In genomic region chr11:5846639-5847345, GRCm38 (mm10) we compare ENCODE assay signal across 11 mouse cellular contexts. TPM values are rescaled to one million over a fixed set of nuclear protein-coding genes. Genes with fewer than 3 reads are reported as not detected.
DNase-seq lines count a peak whose midpoint lies in the region; ATAC-seq and TF ChIP-seq lines count a peak whose summit lies in the region.
"Had no signal": no experiment of that assay in that cellular context is flagged by ENCODE, and none has a peak within 500 bp of the region (broad histone marks: within the 10 kb centered on the region; RNA-seq: fewer than 3 reads in every experiment).

No protein-coding gene starts in this region.

- no peaks in the 10 kb centered on the region for H3K4me1 ChIP-seq in midbrain, embryonic 11.5 days (ENCODE audit: control insufficient read depth, insufficient read depth, low read length)
- H3K4me1 ChIP-seq in midbrain, embryonic 10.5 days = no peaks in the 10 kb centered on the region
- H3K4me1 ChIP-seq in small intestine, adult 2 months (ENCODE audit: control insufficient read depth, insufficient read depth, insufficient read length, low read length) = peaks cover 5% of the 10 kb centered on the region; the same call in 1 of the 2 replicates
- H3K4me1 ChIP-seq in forebrain, embryonic 13.5 days = peaks cover 14% of the 10 kb centered on the region
- no peaks in the 10 kb centered on the region for H3K4me1 ChIP-seq in hindbrain, embryonic 14.5 days (replicated peaks; ENCODE audit: control insufficient read depth, insufficient read depth, low read length)

- H3K4me2 ChIP-seq in midbrain, embryonic 11.5 days = no peak overlapping the region
- no peak overlapping the region for H3K4me2 ChIP-seq in forebrain, embryonic 13.5 days
- H3K4me2 ChIP-seq in hindbrain, embryonic 14.5 days (replicated peaks) = no peak overlapping the region
- H3K4me2 ChIP-seq: forebrain, embryonic 12.5 days; limb, embryonic 12.5 days had no signal

- peak; percentile 54 for DNase-seq in midbrain, embryonic 11.5 days (ENCODE audit: low spot score, missing footprints)
- DNase-seq in midbrain, embryonic 10.5 days (ENCODE audit: low spot score) = no peak
- peak; percentile 76 to 79 for DNase-seq in heart, adult 9 months (ENCODE audit: low spot score in 2 of 2)
- peak; percentile 94 for DNase-seq in kidney, adult 9 months
- DNase-seq in hindbrain, embryonic 14.5 days (ENCODE audit: low spot score) = no peak
- DNase-seq: cerebellum, adult 11 months had no signal

- H3K9me3 ChIP-seq in midbrain, embryonic 11.5 days (ENCODE audit: control insufficient read depth, low read length) = no peaks in the 10 kb centered on the region
- peaks cover 8% of the 10 kb centered on the region; the same call in 1 of the 2 replicates for H3K9me3 ChIP-seq in midbrain, embryonic 10.5 days (replicated peaks)
- H3K9me3 ChIP-seq in forebrain, embryonic 13.5 days (replicated peaks) = no peaks in the 10 kb centered on the region
- H3K9me3 ChIP-seq in hindbrain, embryonic 14.5 days (ENCODE audit: control insufficient read depth, low read length) = no peaks in the 10 kb centered on the region
- H3K9me3 ChIP-seq: forebrain, embryonic 12.5 days; limb, embryonic 12.5 days had no signal

- H3K4me3 ChIP-seq in midbrain, embryonic 11.5 days (ENCODE audit: low read depth, low read length) = no peak overlapping the region
- H3K4me3 ChIP-seq in midbrain, embryonic 10.5 days = no peak overlapping the region
- H3K4me3 ChIP-seq in small intestine, adult 2 months (ENCODE audit: low read depth, low read length) = no peak overlapping the region
- H3K4me3 ChIP-seq in forebrain, embryonic 13.5 days = no peak overlapping the region
- H3K4me3 ChIP-seq in hindbrain, embryonic 14.5 days (replicated peaks; ENCODE audit: low read length) = no peak overlapping the region
- H3K4me3 ChIP-seq: forebrain, embryonic 12.5 days; limb, embryonic 12.5 days had no signal

- H3K9ac ChIP-seq in midbrain, embryonic 11.5 days (ENCODE audit: low read length) = no peak overlapping the region
- H3K9ac ChIP-seq in forebrain, embryonic 13.5 days = no peak overlapping the region
- no peak overlapping the region for H3K9ac ChIP-seq in hindbrain, embryonic 14.5 days
- H3K9ac ChIP-seq: forebrain, embryonic 12.5 days; limb, embryonic 12.5 days had no signal

- TF ChIP-seq POLR2A in small intestine, adult 2 months (IDR thresholded peaks at IDR 0.05; ENCODE audit: low read depth, low read length) = no peak

- ATAC-seq in midbrain, embryonic 11.5 days (ENCODE audit: low FRiP score) = no peak
- ATAC-seq in forebrain, embryonic 13.5 days = no peak
- ATAC-seq in megakaryocyte-erythroid progenitor cell, adult 5-6 weeks (replicated peaks; ENCODE audit: low FRiP score, low TSS enrichment, poor library complexity, severe bottlenecking) = no peak
- no peak for ATAC-seq in hindbrain, embryonic 14.5 days (ENCODE audit: low FRiP score)

- H3K27me3 ChIP-seq in midbrain, embryonic 11.5 days (ENCODE audit: control insufficient read depth, insufficient read depth, low read length) = no peaks in the 10 kb centered on the region
- no peaks in the 10 kb centered on the region for H3K27me3 ChIP-seq in midbrain, embryonic 10.5 days (ENCODE audit: low read depth, poor library complexity, severe bottlenecking)
- no peaks in the 10 kb centered on the region for H3K27me3 ChIP-seq in small intestine, adult 2 months (ENCODE audit: control insufficient read depth, insufficient read depth, low read length)
- H3K27me3 ChIP-seq in forebrain, embryonic 13.5 days = no peaks in the 10 kb centered on the region
- no peaks in the 10 kb centered on the region for H3K27me3 ChIP-seq in hindbrain, embryonic 14.5 days (ENCODE audit: control insufficient read depth, insufficient read depth, low read length)
- H3K27me3 ChIP-seq: forebrain, embryonic 12.5 days; limb, embryonic 12.5 days had no signal

- H3K36me3 ChIP-seq in midbrain, embryonic 11.5 days (ENCODE audit: control insufficient read depth, insufficient read depth, low read length) = no peaks in the 10 kb centered on the region
- H3K36me3 ChIP-seq in midbrain, embryonic 10.5 days = no peaks in the 10 kb centered on the region
- no peaks in the 10 kb centered on the region for H3K36me3 ChIP-seq in small intestine, adult 2 months (ENCODE audit: control insufficient read depth, insufficient read depth, low read length)
- no peaks in the 10 kb centered on the region for H3K36me3 ChIP-seq in forebrain, embryonic 13.5 days (ENCODE audit: poor library complexity, severe bottlenecking)
- no peaks in the 10 kb centered on the region for H3K36me3 ChIP-seq in hindbrain, embryonic 14.5 days (replicated peaks; ENCODE audit: control insufficient read depth, insufficient read depth)
- H3K36me3 ChIP-seq: forebrain, embryonic 12.5 days; limb, embryonic 12.5 days had no signal

- TF ChIP-seq CTCF in small intestine, adult 2 months (IDR thresholded peaks at IDR 0.05; ENCODE audit: extremely low read depth, insufficient read length, insufficient replicate concordance, low read depth, low read length) = no peak

- 76% methylated on average over 7 of the region's 7 CpGs for WGBS in midbrain, embryonic 11.5 days
- WGBS in midbrain, embryonic 10.5 days = 77% methylated on average over 7 of the region's 7 CpGs
- WGBS in small intestine, adult 2 months = 17% methylated on average over 7 of the region's 7 CpGs
- 77% methylated on average over 7 of the region's 7 CpGs for WGBS in forebrain, embryonic 13.5 days
- WGBS in hindbrain, embryonic 14.5 days = 75% methylated on average over 7 of the region's 7 CpGs

- H3K27ac ChIP-seq in midbrain, embryonic 11.5 days (ENCODE audit: low read depth, low read length) = no peak overlapping the region
- H3K27ac ChIP-seq in midbrain, embryonic 10.5 days (replicated peaks) = no peak overlapping the region
- peak overlapping the region; percentile 57 for H3K27ac ChIP-seq in small intestine, adult 2 months (ENCODE audit: insufficient read depth, low read depth, low read length)
- no peak overlapping the region for H3K27ac ChIP-seq in forebrain, embryonic 13.5 days
- no peak overlapping the region for H3K27ac ChIP-seq in hindbrain, embryonic 14.5 days
- H3K27ac ChIP-seq: forebrain, embryonic 12.5 days; limb, embryonic 12.5 days had no signal

RNA-seq across cellular contexts. Expression of gene Polm, which starts 9.0 kb away (rescaled TPM):
- polyA plus RNA-seq in midbrain, embryonic 11.5 days (2014; fragmentation: Nextera tagmentation; extraction: Ambion mirVana) = 7.1 and 7.3 TPM in 2 replicates
- 9.8 and 10.8 TPM in 2 replicates for polyA plus RNA-seq in midbrain, embryonic 10.5 days (2016; fragmentation: Nextera tagmentation; extraction: Ambion mirVana)
- polyA plus RNA-seq in small intestine, adult 2 months (2012; rRNA removed) = 23.2 and 37.7 TPM in 2 replicates
- 7.6 and 7.8 TPM in 2 replicates for polyA plus RNA-seq in forebrain, embryonic 13.5 days (2015; fragmentation: Nextera tagmentation; extraction: Ambion mirVana)
- 8.8 and 15.2 TPM in 2 replicates for total RNA-seq in megakaryocyte-erythroid progenitor cell, adult 5-6 weeks (2014; fragmentation: Nextera tagmentation)
- 3.6 and 3.9 TPM in 2 replicates for total RNA-seq in megakaryocyte-erythroid progenitor cell, adult 5-6 weeks (2017)
- polyA plus RNA-seq in hindbrain, embryonic 14.5 days (2014; fragmentation: Nextera tagmentation; extraction: Ambion mirVana) = 4.7 TPM in 2 replicates

RNA-seq across cellular contexts. Expression of gene Aebp1, which starts 15.0 kb away (rescaled TPM):
- polyA plus RNA-seq in midbrain, embryonic 11.5 days (2014; fragmentation: Nextera tagmentation; extraction: Ambion mirVana) = 15.0 and 15.8 TPM in 2 replicates
- polyA plus RNA-seq in midbrain, embryonic 10.5 days (2016; fragmentation: Nextera tagmentation; extraction: Ambion mirVana) = 8.1 and 13.5 TPM in 2 replicates
- 12.4 and 14.2 TPM in 2 replicates for polyA plus RNA-seq in small intestine, adult 2 months (2012; rRNA removed)
- polyA plus RNA-seq in forebrain, embryonic 13.5 days (2015; fragmentation: Nextera tagmentation; extraction: Ambion mirVana) = 5.5 and 6.0 TPM in 2 replicates
- not detected in 2 replicates for total RNA-seq in megakaryocyte-erythroid progenitor cell, adult 5-6 weeks (2014; fragmentation: Nextera tagmentation)
- total RNA-seq in megakaryocyte-erythroid progenitor cell, adult 5-6 weeks (2017) = not detected in 2 replicates
- 19.7 and 24.4 TPM in 2 replicates for polyA plus RNA-seq in hindbrain, embryonic 14.5 days (2014; fragmentation: Nextera tagmentation; extraction: Ambion mirVana)

RNA-seq across cellular contexts. Expression of gene Pold2, which starts 31.3 kb away (rescaled TPM):
- 83.8 and 97.4 TPM in 2 replicates for polyA plus RNA-seq in midbrain, embryonic 11.5 days (2014; fragmentation: Nextera tagmentation; extraction: Ambion mirVana)
- 148 and 160 TPM in 2 replicates for polyA plus RNA-seq in midbrain, embryonic 10.5 days (2016; fragmentation: Nextera tagmentation; extraction: Ambion mirVana)
- polyA plus RNA-seq in small intestine, adult 2 months (2012; rRNA removed) = 132 and 133 TPM in 2 replicates
- 100 and 102 TPM in 2 replicates for polyA plus RNA-seq in forebrain, embryonic 13.5 days (2015; fragmentation: Nextera tagmentation; extraction: Ambion mirVana)
- total RNA-seq in megakaryocyte-erythroid progenitor cell, adult 5-6 weeks (2014; fragmentation: Nextera tagmentation) = 115 and 138 TPM in 2 replicates
- 55.7 and 85.8 TPM in 2 replicates for total RNA-seq in megakaryocyte-erythroid progenitor cell, adult 5-6 weeks (2017)
- polyA plus RNA-seq in hindbrain, embryonic 14.5 days (2014; fragmentation: Nextera tagmentation; extraction: Ambion mirVana) = 46.8 and 51.5 TPM in 2 replicates

RNA-seq across cellular contexts. Expression of gene Pgam2, which starts 43.3 kb away (rescaled TPM):
- polyA plus RNA-seq in midbrain, embryonic 11.5 days (2014; fragmentation: Nextera tagmentation; extraction: Ambion mirVana) = 4.5 and 4.6 TPM in 2 replicates
- polyA plus RNA-seq in midbrain, embryonic 10.5 days (2016; fragmentation: Nextera tagmentation; extraction: Ambion mirVana) = 2.5 and 5.5 TPM in 2 replicates
- polyA plus RNA-seq in small intestine, adult 2 months (2012; rRNA removed) = 0.35 TPM in 1 of 2 replicates, not detected in the other
- 1.2 and 3.1 TPM in 2 replicates for polyA plus RNA-seq in forebrain, embryonic 13.5 days (2015; fragmentation: Nextera tagmentation; extraction: Ambion mirVana)
- 0.24 TPM in 1 of 2 replicates, not detected in the other for total RNA-seq in megakaryocyte-erythroid progenitor cell, adult 5-6 weeks (2014; fragmentation: Nextera tagmentation)
- not detected in 2 replicates for total RNA-seq in megakaryocyte-erythroid progenitor cell, adult 5-6 weeks (2017)
- polyA plus RNA-seq in hindbrain, embryonic 14.5 days (2014; fragmentation: Nextera tagmentation; extraction: Ambion mirVana) = 2.5 and 2.9 TPM in 2 replicates

RNA-seq across cellular contexts. Expression of gene Myl7, which starts 51.8 kb away (rescaled TPM):
- polyA plus RNA-seq in midbrain, embryonic 11.5 days (2014; fragmentation: Nextera tagmentation; extraction: Ambion mirVana) = 0.59 and 0.92 TPM in 2 replicates
- polyA plus RNA-seq in midbrain, embryonic 10.5 days (2016; fragmentation: Nextera tagmentation; extraction: Ambion mirVana) = 2.5 and 3.7 TPM in 2 replicates
- polyA plus RNA-seq in small intestine, adult 2 months (2012; rRNA removed) = 4.3 and 9.7 TPM in 2 replicates
- 1.5 TPM in 1 of 2 replicates, not detected in the other for polyA plus RNA-seq in forebrain, embryonic 13.5 days (2015; fragmentation: Nextera tagmentation; extraction: Ambion mirVana)
- not detected in 2 replicates for total RNA-seq in megakaryocyte-erythroid progenitor cell, adult 5-6 weeks (2014; fragmentation: Nextera tagmentation)
- total RNA-seq in megakaryocyte-erythroid progenitor cell, adult 5-6 weeks (2017) = not detected in 2 replicates
- polyA plus RNA-seq in hindbrain, embryonic 14.5 days (2014; fragmentation: Nextera tagmentation; extraction: Ambion mirVana) = not detected in 2 replicates

Comparison
In these comparisons a context has a peak if more than half of its experiments do, and no peak if none do; other contexts are left out.
1. DNase-seq: peak in midbrain, embryonic 11.5 days (single experiment), heart, adult 9 months (2 of 2) and kidney, adult 9 months (single experiment); none in midbrain, embryonic 10.5 days (single experiment) and hindbrain, embryonic 14.5 days (single experiment).